Mouse (Mus musculus) C2C12 (cell line): ENCODE data around the gene Lbx1.

Source experiments
- CEBPB ChIP-seq: IDR thresholded peaks from one replicate; pipeline ENCODE4 v1.6.1; 2011; ENCODE audit warnings: low read depth, mild to moderate bottlenecking, control low read depth, moderate library complexity
- CTCF ChIP-seq: IDR thresholded peaks from one replicate; pipeline ENCODE4 v1.5.1; 2011; ENCODE audit not compliant: control insufficient read depth, insufficient read depth, insufficient read length

DNA sequence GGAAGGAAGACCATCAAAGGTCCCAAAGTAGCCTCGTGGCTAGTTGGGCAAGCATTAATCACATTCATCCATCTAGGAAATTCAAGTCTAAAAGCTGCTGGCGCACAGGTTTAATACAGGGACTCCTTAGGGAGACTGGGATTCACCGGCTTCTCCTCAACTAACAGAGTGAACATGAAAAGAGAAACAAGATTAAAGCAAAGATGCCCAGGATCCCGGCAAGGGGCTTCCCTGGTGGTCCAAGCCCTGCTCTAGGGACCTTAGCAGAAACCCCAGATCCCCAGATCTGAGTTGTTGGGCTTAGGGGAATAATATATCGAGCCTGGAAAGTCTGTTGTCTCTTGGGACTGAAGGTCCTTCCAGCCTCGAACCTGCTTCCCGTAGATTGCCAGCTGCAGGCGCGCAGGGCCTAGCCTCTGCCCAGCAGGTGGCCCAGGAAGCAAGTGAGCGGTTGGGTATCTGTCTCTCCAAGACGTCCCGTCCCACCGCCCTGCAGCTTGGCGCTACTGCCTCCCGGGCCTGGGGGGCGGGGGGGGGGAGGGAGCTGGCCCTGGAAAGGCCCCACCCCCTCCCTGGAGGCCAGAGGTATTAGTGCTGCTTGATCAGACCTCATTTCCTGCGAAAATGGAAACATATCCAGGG, 13.3 kb downstream of the Lbx1 start:
- TF ChIP-seq CTCF: peak; percentile 15
- no peak for TF ChIP-seq CEBPB
